Mouse (Mus musculus): ENCODE measurements around the gene Fam25c.

GRCm38 (mm10) chr14:34370921-34371320 is 15.7 kb upstream of the Fam25c start:
- TF ChIP-seq POLR2A (IDR thresholded peaks at IDR 0.05; ENCODE audit: low read depth, low read length) (no peak), CTCF (IDR thresholded peaks at IDR 0.05; ENCODE audit: extremely low read depth, insufficient read length, insufficient replicate concordance, low read depth, low read length) (no peak)

All from small intestine, adult 2 months (tissue).